Mouse (Mus musculus) lung, postnatal 0 days (tissue): Measurements from ENCODE around the gene Mgat4b.

ENCODE experiments used
- CTCF ChIP-seq: IDR thresholded peaks from 2 replicates; pipeline ENCODE4 v1.5.1; 2016; ENCODE audit warnings: antibody characterized with exemption, mild to moderate bottlenecking
- EP300 ChIP-seq: IDR thresholded peaks from 2 replicates; pipeline ENCODE4 v1.6.1; 2016; ENCODE audit warnings: antibody characterized with exemption, mild to moderate bottlenecking, control low read depth

GRCm38 (mm10) chr11:50262020-50262419, 51.3 kb downstream of the Mgat4b start:
- TF ChIP-seq CTCF (peak; percentile 59), EP300 (no peak)
